Comparison of ENCODE assay signal across 17 mouse cellular contexts in the genomic region with DNA sequence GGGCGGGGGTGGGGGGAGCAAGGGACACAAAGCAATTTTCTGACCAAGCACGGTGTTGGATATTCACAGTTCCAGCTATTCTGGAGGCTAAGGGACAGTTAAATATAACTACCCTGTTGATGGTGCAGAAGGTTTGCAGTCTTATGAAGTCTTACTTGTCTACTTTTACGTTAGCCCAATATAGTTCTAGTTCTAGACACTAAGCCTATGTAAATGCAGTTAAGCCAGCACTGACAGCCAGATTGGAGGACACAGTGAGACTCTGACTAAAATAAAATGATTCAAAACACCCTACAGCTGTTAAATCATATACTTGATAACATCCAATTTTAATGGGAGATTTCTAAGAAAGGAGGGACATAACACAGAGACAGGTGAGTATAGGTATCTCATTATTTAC.
"Had no signal": no experiment of that assay in that cellular context is flagged by ENCODE, and none has a peak within 500 bp of the region (broad histone marks: within the 10 kb centered on the region; RNA-seq: fewer than 3 reads in every experiment).

No protein-coding gene starts in this region.

- H3K9ac ChIP-seq: neural tube, embryonic 12.5 days; neural tube, embryonic 13.5 days; neural tube, embryonic 15.5 days; stomach, embryonic 15.5 days had no signal

- H3K4me2 ChIP-seq: neural tube, embryonic 12.5 days; neural tube, embryonic 13.5 days; neural tube, embryonic 15.5 days; stomach, embryonic 15.5 days had no signal

- H3K27ac ChIP-seq: neural tube, embryonic 12.5 days; neural tube, embryonic 13.5 days; neural tube, embryonic 15.5 days; stomach, embryonic 15.5 days; stomach, postnatal 0 days had no signal

- H3K9me3 ChIP-seq: neural tube, embryonic 12.5 days; neural tube, embryonic 13.5 days; neural tube, embryonic 15.5 days; stomach, embryonic 15.5 days had no signal

- H3K36me3 ChIP-seq: neural tube, embryonic 12.5 days; neural tube, embryonic 13.5 days; neural tube, embryonic 15.5 days; stomach, embryonic 15.5 days had no signal

- H3K4me3 ChIP-seq: neural tube, embryonic 12.5 days; neural tube, embryonic 13.5 days; neural tube, embryonic 15.5 days; stomach, embryonic 15.5 days had no signal

- DNase-seq: retina, postnatal 1 day; right cerebral cortex, adult 18-20 months; right cerebral cortex, postnatal 14 days; right cerebral cortex, postnatal 25 days; right cerebral cortex, postnatal 4 days; spleen, adult 18-20 months; thymus, adult 18-20 months; thymus, adult 2 months; thymus, postnatal 14 days; thymus, postnatal 25 days; thymus, postnatal 36 days; thymus, postnatal 4 days had no signal

- H3K27me3 ChIP-seq: neural tube, embryonic 12.5 days; neural tube, embryonic 13.5 days; neural tube, embryonic 15.5 days; stomach, embryonic 15.5 days had no signal

- H3K4me1 ChIP-seq: neural tube, embryonic 12.5 days; neural tube, embryonic 13.5 days; neural tube, embryonic 15.5 days had no signal
